Mouse (Mus musculus): ENCODE results near the gene Arf5. TPM values are rescaled to one million over a fixed set of nuclear protein-coding genes. Genes with fewer than 3 reads are reported as not detected.

The Arf5 gene
- polyA plus RNA-seq, 1 experiment from 2014 or later = 406 TPM

GRCm38 (mm10) chr6:28428290-28428689, 4.9 kb downstream of the Arf5 start, which contains the start of gene Gcc1:
Gene Gcc1, minus strand, starts transcription at chr6:28428390.
- H3K27me3 ChIP-seq = no peaks in the 10 kb centered on the region
- 0 out of 2 replicates have a peak within 1 kb of the TSS, but pooled peaks have one; percentile 7 for H3K27ac ChIP-seq (replicated peaks)
- no peak within 1 kb of the TSS for H3K4me3 ChIP-seq (replicated peaks)
- peaks cover 36% of the 10 kb centered on the region for H3K36me3 ChIP-seq (replicated peaks)
- no peak within 1 kb of the TSS for H3K4me2 ChIP-seq
- ATAC-seq (ENCODE audit: insufficient read depth) = no peak
- H3K9ac ChIP-seq = no peak within 1 kb of the TSS
- 83% methylated on average over 3 of the region's 3 CpGs for WGBS (ENCODE audit: insufficient replicate concordance)
- no peaks in the 10 kb centered on the region for H3K9me3 ChIP-seq (replicated peaks)
- H3K4me1 ChIP-seq (replicated peaks) = peaks cover 50% of the 10 kb centered on the region

DNA sequence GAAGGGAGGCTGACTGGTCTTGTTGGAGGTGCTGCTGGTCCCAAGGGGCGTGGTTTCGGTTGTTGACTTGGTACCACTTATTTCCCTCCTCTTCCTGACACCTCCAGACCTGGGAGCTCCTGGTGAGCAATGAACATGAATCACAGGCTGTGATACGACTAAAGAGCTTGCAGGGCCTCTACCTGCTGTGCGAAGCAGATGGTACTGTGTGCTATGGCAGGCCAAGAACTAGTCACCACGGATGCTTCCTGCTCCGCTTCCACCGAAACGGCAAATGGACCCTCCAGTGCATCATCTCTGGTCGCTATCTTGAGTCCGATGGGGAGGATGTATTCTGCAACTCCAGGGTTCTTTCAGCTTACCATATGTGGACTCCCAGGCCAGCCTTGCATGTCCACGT, 6.5 kb downstream of the Arf5 start:
- no peaks in the 10 kb centered on the region for H3K9me3 ChIP-seq (replicated peaks)
- H3K27ac ChIP-seq (replicated peaks) = no peak overlapping the region
- ATAC-seq (ENCODE audit: insufficient read depth) = no peak
- H3K4me2 ChIP-seq = no peak overlapping the region
- no peaks in the 10 kb centered on the region for H3K27me3 ChIP-seq
- no peak overlapping the region for H3K9ac ChIP-seq
- H3K4me1 ChIP-seq (replicated peaks) = peaks cover 43% of the 10 kb centered on the region
- WGBS (ENCODE audit: insufficient replicate concordance) = 78% methylated on average over 11 of the region's 11 CpGs
- H3K4me3 ChIP-seq (replicated peaks) = no peak overlapping the region
- H3K36me3 ChIP-seq (replicated peaks) = peaks cover 32% of the 10 kb centered on the region

GRCm38 (mm10) chr6:28430795-28431537, 7.6 kb downstream of the Arf5 start:
- peak overlapping the region; percentile 8; the same call in 1 of the 2 replicates for H3K4me3 ChIP-seq (replicated peaks)
- H3K9me3 ChIP-seq (replicated peaks) = no peaks in the 10 kb centered on the region
- peak; percentile 67 for ATAC-seq (ENCODE audit: insufficient read depth)
- WGBS (ENCODE audit: insufficient replicate concordance) = 60% methylated on average over 10 of the region's 10 CpGs
- H3K4me2 ChIP-seq = peak overlapping the region; percentile 40
- H3K27me3 ChIP-seq = peaks cover 4% of the 10 kb centered on the region; the same call in 1 of the 2 replicates
- H3K27ac ChIP-seq (replicated peaks) = 0 out of 2 replicates have a peak overlapping the region, but pooled peaks have one; percentile 5
- no peak overlapping the region for H3K9ac ChIP-seq
- peaks cover 32% of the 10 kb centered on the region for H3K4me1 ChIP-seq (replicated peaks)
- H3K36me3 ChIP-seq (replicated peaks) = peaks cover 21% of the 10 kb centered on the region

DNA sequence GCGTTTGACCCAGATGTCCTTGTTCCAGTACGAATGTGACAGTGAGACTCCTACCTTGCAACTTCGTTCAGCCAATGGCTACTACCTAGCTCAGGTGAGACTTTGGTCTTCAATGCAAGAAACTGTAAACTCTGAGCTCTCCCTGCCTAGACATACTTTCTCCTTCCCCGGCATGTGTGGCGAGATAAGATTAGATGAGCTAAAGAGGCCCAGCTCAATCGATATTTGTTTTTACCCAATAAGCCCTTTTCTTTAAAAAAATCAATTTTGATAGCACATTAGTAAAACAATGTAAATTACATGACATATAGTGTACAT, 8.1 kb downstream of the Arf5 start:
- no peaks in the 10 kb centered on the region for H3K9me3 ChIP-seq (replicated peaks)
- peaks cover 26% of the 10 kb centered on the region for H3K4me1 ChIP-seq (replicated peaks)
- peaks cover 16% of the 10 kb centered on the region for H3K36me3 ChIP-seq (replicated peaks)
- peak; percentile 58 for ATAC-seq (ENCODE audit: insufficient read depth)
- peak overlapping the region; percentile 8; the same call in 1 of the 2 replicates for H3K4me3 ChIP-seq (replicated peaks)
- H3K9ac ChIP-seq = no peak overlapping the region
- H3K27me3 ChIP-seq = peaks cover 5% of the 10 kb centered on the region; the same call in 1 of the 2 replicates
- peak overlapping the region; percentile 40 for H3K4me2 ChIP-seq
- H3K27ac ChIP-seq (replicated peaks) = no peak overlapping the region
- 42% methylated on average over 6 of the region's 6 CpGs for WGBS (ENCODE audit: insufficient replicate concordance)

GRCm38 (mm10) chr6:28447937-28448336, 24.6 kb downstream of the Arf5 start:
- 69% methylated on average over 7 of the region's 7 CpGs for WGBS (ENCODE audit: insufficient replicate concordance)
- no peak overlapping the region for H3K4me2 ChIP-seq
- no peak overlapping the region for H3K4me3 ChIP-seq (replicated peaks)
- H3K9ac ChIP-seq = no peak overlapping the region
- ATAC-seq (ENCODE audit: insufficient read depth) = no peak
- H3K27me3 ChIP-seq = peaks cover 66% of the 10 kb centered on the region
- no peaks in the 10 kb centered on the region for H3K9me3 ChIP-seq (replicated peaks)
- H3K27ac ChIP-seq (replicated peaks) = no peak overlapping the region
- H3K36me3 ChIP-seq (replicated peaks) = no peaks in the 10 kb centered on the region
- H3K4me1 ChIP-seq (replicated peaks) = no peaks in the 10 kb centered on the region

DNA sequence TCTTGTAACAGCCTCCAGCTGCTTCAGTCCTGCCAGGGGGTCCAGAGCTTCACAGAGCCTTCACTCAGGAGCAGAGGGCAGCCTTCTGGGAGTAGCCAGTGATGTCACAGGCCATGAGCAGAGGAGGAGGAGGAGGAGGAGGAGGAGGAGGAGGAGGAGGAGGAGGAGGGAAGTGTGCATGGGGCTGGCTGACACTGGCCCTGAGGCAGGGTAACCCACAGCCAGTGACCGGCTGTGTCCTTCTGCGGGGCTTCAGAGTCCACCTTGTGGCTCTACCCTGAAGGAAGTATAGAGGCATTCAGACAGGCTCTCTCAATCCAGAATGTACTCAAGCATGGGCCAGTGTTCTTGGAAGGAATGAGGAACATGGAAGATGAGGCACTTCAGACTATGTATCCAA, 25.9 kb downstream of the Arf5 start, which contains the start of gene Pax4:
Gene Pax4, minus strand, starts transcription at position 101 of the 400 bp plus-strand sequence.
- 68% methylated on average over 2 of the region's 2 CpGs for WGBS (ENCODE audit: insufficient replicate concordance)
- ATAC-seq (ENCODE audit: insufficient read depth) = no peak
- H3K4me3 ChIP-seq (replicated peaks) = no peak within 1 kb of the TSS
- no peak within 1 kb of the TSS for H3K27ac ChIP-seq (replicated peaks)
- H3K36me3 ChIP-seq (replicated peaks) = no peaks in the 10 kb centered on the region
- no peaks in the 10 kb centered on the region for H3K9me3 ChIP-seq (replicated peaks)
- no peaks in the 10 kb centered on the region for H3K4me1 ChIP-seq (replicated peaks)
- no peak within 1 kb of the TSS for H3K4me2 ChIP-seq
- H3K27me3 ChIP-seq = peaks cover 75% of the 10 kb centered on the region
- no peak within 1 kb of the TSS for H3K9ac ChIP-seq

DNA sequence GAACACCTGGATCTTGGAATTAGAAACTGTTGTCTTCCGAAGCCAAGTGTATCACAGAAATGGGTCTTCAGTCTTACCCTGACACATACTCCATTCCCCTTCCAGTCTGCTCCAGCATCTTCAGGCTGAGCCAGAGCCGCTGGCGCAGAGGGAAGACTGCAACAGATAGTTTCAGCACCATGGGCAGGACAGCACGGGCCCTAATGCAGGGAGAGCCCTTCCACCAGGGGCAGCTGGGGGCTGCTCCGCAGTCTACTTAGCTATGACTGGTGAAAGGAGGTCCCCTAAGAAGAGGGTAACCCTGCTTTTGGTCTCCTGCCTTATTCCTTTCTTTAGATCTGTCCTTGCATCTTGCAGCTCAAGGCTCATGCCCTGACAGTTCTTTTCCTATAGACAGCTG, 27.1 kb downstream of the Arf5 start:
- no peak overlapping the region for H3K27ac ChIP-seq (replicated peaks)
- H3K4me1 ChIP-seq (replicated peaks) = no peaks in the 10 kb centered on the region
- no peak for ATAC-seq (ENCODE audit: insufficient read depth)
- H3K4me3 ChIP-seq (replicated peaks) = no peak overlapping the region
- H3K27me3 ChIP-seq = peaks cover 81% of the 10 kb centered on the region
- H3K9ac ChIP-seq = no peak overlapping the region
- WGBS (ENCODE audit: insufficient replicate concordance) = 12% methylated on average over 5 of the region's 5 CpGs
- H3K9me3 ChIP-seq (replicated peaks) = no peaks in the 10 kb centered on the region
- H3K4me2 ChIP-seq = no peak overlapping the region
- H3K36me3 ChIP-seq (replicated peaks) = no peaks in the 10 kb centered on the region

GRCm38 (mm10) chr6:28450977-28451376, 27.6 kb downstream of the Arf5 start:
- WGBS (ENCODE audit: insufficient replicate concordance) = 1% methylated on average over 12 of the region's 12 CpGs
- H3K27me3 ChIP-seq = peaks cover 83% of the 10 kb centered on the region
- no peaks in the 10 kb centered on the region for H3K4me1 ChIP-seq (replicated peaks)
- H3K27ac ChIP-seq (replicated peaks) = no peak overlapping the region
- no peak overlapping the region for H3K4me2 ChIP-seq
- H3K36me3 ChIP-seq (replicated peaks) = no peaks in the 10 kb centered on the region
- no peak overlapping the region for H3K4me3 ChIP-seq (replicated peaks)
- H3K9ac ChIP-seq = no peak overlapping the region
- H3K9me3 ChIP-seq (replicated peaks) = no peaks in the 10 kb centered on the region
- ATAC-seq (ENCODE audit: insufficient read depth) = no peak

- H3K27ac ChIP-seq (replicated peaks) = peak overlapping the region; percentile 38
- H3K36me3 ChIP-seq (replicated peaks) = no peaks in the 10 kb centered on the region
- no peak overlapping the region for H3K4me2 ChIP-seq
- peaks cover 18% of the 10 kb centered on the region for H3K27me3 ChIP-seq
- H3K4me1 ChIP-seq (replicated peaks) = 0 out of 2 replicates have a peak, but pooled peaks cover 4% of the 10 kb centered on the region
- peak; percentile 78 for ATAC-seq (ENCODE audit: insufficient read depth)
- no peaks in the 10 kb centered on the region for H3K9me3 ChIP-seq (replicated peaks)
- H3K9ac ChIP-seq = no peak overlapping the region
- no peak overlapping the region for H3K4me3 ChIP-seq (replicated peaks)
These were observed 35.9 kb downstream of the Arf5 start for GRCm38 (mm10) chr6:28459221-28459668.

DNA sequence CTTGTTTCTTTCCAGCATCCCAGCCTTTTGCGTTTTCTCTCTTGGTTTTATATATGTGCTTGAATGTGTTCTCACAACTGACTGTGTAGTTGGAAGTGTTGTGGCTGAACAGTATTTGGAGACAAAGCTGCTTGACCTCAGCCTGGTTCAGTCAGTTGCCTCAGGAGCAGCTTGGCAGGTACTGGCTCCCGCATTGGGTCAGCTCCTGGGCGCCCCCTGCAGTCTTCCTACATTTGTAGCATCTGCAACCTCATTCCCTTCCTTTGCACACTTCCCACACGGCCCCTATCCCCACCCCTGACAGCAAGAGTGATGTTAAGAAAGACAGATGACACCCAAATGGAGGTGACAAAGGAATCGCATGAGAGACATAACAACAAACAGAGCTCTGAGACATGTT, 37.2 kb downstream of the Arf5 start:
- WGBS (ENCODE audit: insufficient replicate concordance) = 4% methylated on average over 5 of the region's 5 CpGs
- Histone ChIP-seq H3K27me3 (peaks cover 13% of the 10 kb centered on the region), H3K27ac (replicated peaks) (no peak overlapping the region), H3K4me2 (no peak overlapping the region), H3K9me3 (replicated peaks) (no peaks in the 10 kb centered on the region), H3K36me3 (replicated peaks) (no peaks in the 10 kb centered on the region), H3K4me1 (replicated peaks) (0 out of 2 replicates have a peak, but pooled peaks cover 4% of the 10 kb centered on the region), H3K9ac (no peak overlapping the region), H3K4me3 (replicated peaks) (no peak overlapping the region)
- ATAC-seq (ENCODE audit: insufficient read depth) = no peak

DNA sequence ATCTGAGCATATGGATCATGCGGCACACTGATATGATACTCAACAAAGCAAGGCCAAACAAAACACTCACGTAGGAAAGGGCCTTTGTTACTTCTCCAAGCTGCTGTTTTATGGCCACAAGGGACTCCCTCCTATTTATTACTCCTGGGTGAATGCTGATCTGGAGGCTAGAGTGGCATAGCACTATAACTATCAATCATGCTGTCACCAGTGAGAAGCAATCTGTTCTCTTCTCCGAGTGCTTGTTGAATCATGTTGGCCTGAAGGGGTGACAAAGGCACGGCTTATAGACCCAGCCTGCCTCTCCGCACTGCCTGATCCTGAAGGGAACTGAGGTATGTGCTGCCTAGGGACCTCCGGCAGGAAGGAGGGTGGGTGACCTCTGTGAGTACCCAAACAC, 41.3 kb downstream of the Arf5 start:
- WGBS (ENCODE audit: insufficient replicate concordance) = 46% methylated on average over 6 of the region's 6 CpGs
- H3K27ac ChIP-seq (replicated peaks) = no peak overlapping the region
- 0 out of 2 replicates have a peak, but pooled peaks cover 4% of the 10 kb centered on the region for H3K4me1 ChIP-seq (replicated peaks)

More for the DNA sequence above, 41.3 kb downstream of the Arf5 start:
- no peak overlapping the region for H3K9ac ChIP-seq
- H3K36me3 ChIP-seq (replicated peaks) = no peaks in the 10 kb centered on the region
- no peak overlapping the region for H3K4me2 ChIP-seq
- peaks cover 10% of the 10 kb centered on the region for H3K27me3 ChIP-seq
- H3K4me3 ChIP-seq (replicated peaks) = no peak overlapping the region
- ATAC-seq (ENCODE audit: insufficient read depth) = no peak
- no peaks in the 10 kb centered on the region for H3K9me3 ChIP-seq (replicated peaks)

All from liver, embryonic 15.5 days (tissue).